Mouse (Mus musculus) ovary, adult 2 months (tissue): ENCODE data around the gene Dlg5. TPM values are rescaled to one million over a fixed set of nuclear protein-coding genes. Genes with fewer than 3 reads are reported as not detected.

Experiments used
- polyA plus RNA-seq: library from polyadenylated mRNA; depleted of rRNA; stranded (reverse); fragments of >200 nt; gene quantifications from 2 replicates; pipeline ENCODE4 v1.2.3, GENCODE M21; 2012; rRNA removed

Dlg5 gene
- 74.0 and 85.5 TPM in 2 replicates for polyA plus RNA-seq

DNA sequence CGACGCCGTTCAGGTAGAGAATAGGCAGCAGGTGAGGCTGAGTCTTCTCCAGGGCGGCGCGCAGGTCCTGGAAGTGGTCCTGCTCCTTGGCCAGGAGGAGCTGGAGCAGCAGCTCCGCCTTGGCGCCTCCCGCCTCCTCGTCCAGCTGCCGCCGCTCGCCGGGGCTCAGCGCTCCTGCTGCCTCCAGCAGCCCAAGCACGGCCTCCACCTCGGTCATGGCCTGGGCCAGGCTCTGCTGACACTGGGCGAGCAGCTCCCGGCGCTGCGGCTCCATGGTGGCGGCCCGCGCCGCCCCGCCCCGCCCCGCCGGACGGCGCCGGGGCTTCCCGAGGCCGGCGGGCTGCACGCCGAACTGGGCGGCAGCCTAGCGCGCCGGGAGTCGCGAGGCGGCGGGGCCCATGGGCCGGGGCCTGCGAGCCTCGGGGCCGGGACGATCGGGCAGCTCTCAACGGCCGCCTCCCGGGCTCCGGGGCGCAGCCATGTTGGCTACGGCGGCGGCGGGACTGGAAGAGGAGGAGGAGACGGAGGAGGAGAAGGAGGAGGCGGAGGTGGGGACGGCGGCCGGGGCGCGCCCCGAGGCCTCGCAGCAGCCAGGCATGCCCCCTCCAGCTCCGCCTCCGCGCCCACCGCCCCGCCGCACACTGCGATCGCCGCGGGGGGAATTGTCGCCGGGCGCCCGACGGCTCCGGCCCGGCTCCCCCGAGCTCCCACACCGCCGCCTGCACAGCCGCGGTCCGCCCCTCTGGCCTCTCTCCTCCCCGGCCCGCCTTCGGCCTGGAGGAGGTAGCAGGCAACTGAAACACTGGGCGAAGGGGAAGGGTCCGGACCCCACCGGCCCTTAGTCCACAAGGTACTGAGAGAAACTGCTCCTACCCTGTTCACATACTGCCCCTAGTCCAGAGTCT is at the start of gene Dlg5:
Gene Dlg5, minus strand, starts transcription at position 744 of the 905 bp plus-strand sequence.

DNA sequence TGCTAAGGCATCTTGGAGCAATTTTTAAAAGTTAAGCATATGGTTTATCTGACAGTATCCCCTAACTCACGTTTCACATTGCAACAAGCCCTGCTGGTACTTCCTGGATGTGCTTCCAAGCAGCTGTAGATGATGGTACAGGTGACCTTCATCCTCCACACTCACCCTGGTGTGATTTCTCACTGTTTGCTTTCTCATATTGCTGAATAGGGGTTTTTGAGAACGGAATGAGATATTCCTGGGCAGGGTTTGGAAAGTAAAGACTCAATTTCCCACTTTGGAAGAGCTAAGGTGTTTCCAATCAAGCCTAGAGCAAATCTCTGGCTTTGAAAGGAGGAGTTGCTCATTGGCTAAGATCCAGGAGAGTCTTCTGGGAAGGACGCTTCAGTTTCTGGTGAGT is 47.2 kb upstream of the Dlg5 start, which contains the start of gene E330034G19Rik:
Gene E330034G19Rik, plus strand, starts transcription at position 301 of the 400 bp plus-strand sequence.

Other genes starting within 250 kb of the Dlg5 start
- gene Kcnma1, start 231.4 kb downstream of the Dlg5 start, polyA plus RNA-seq, result 24.8 and 25.5 TPM in 2 replicates
- gene E330034G19Rik, start 47.3 kb upstream of the Dlg5 start, polyA plus RNA-seq, result 4.9 and 6.2 TPM in 2 replicates
- gene Polr3a, start 241.1 kb upstream of the Dlg5 start, polyA plus RNA-seq, result 7.8 and 9.2 TPM in 2 replicates
- gene Rps24, start 241.2 kb upstream of the Dlg5 start, polyA plus RNA-seq, result 348 and 571 TPM in 2 replicates